Mouse (Mus musculus): ENCODE data around the gene Nupr1l.
"Not testable (repeated sequence)": the region's sequence is repeated elsewhere in the genome, so short reads cannot be mapped to it uniquely, and the experiment has no call there.

The Nupr1l gene

GRCm38 (mm10) chr5:129908242-129908965 lies at the start of gene Nupr1l:
TSS of gene Nupr1l (plus strand) at chr5:129908540.
- DNase-seq (ENCODE audit: low read depth, low spot score), result peak; percentile 74

- no peak for DNase-seq (ENCODE audit: low read depth, low spot score)
Observed at GRCm38 (mm10) chr5:129862325-129862724, 46.0 kb upstream of the Nupr1l start.

- DNase-seq (ENCODE audit: low read depth, low spot score), result no peak
Observed at GRCm38 (mm10) chr5:129864467-129864866, 43.9 kb upstream of the Nupr1l start.

GRCm38 (mm10) chr5:129865841-129866240 lies 42.5 kb upstream of the Nupr1l start:
- DNase-seq (ENCODE audit: low read depth, low spot score), result no peak

GRCm38 (mm10) chr5:129869238-129869995 lies 38.9 kb upstream of the Nupr1l start:
- no peak for DNase-seq (ENCODE audit: low read depth, low spot score)

GRCm38 (mm10) chr5:129871238-129871637 lies 37.1 kb upstream of the Nupr1l start:
- no peak for DNase-seq (ENCODE audit: low read depth, low spot score)

- no peak for DNase-seq (ENCODE audit: low read depth, low spot score)
Observed at GRCm38 (mm10) chr5:129873942-129874341, 34.4 kb upstream of the Nupr1l start.

- no peak for DNase-seq (ENCODE audit: low read depth, low spot score)
Observed at GRCm38 (mm10) chr5:129875098-129875497, 33.2 kb upstream of the Nupr1l start.

- DNase-seq (ENCODE audit: low read depth, low spot score), result no peak
Observed at GRCm38 (mm10) chr5:129877731-129878455, 30.4 kb upstream of the Nupr1l start.

- no peak for DNase-seq (ENCODE audit: low read depth, low spot score)
Observed at GRCm38 (mm10) chr5:129878946-129879345, 29.4 kb upstream of the Nupr1l start.

- no peak for DNase-seq (ENCODE audit: low read depth, low spot score)
Observed at GRCm38 (mm10) chr5:129879888-129880287, 28.5 kb upstream of the Nupr1l start.

GRCm38 (mm10) chr5:129886271-129886670 lies 22.1 kb upstream of the Nupr1l start:
- DNase-seq (ENCODE audit: low read depth, low spot score), result peak; percentile 29

GRCm38 (mm10) chr5:129886911-129887636 lies 21.3 kb upstream of the Nupr1l start, which contains the start of gene Chchd2:
TSS of gene Chchd2 (minus strand) at chr5:129887470.
- DNase-seq (ENCODE audit: low read depth, low spot score), result peak; percentile 93

- not testable (repeated sequence) for DNase-seq (ENCODE audit: low read depth, low spot score)
Observed at GRCm38 (mm10) chr5:129890390-129890789, 17.9 kb upstream of the Nupr1l start.

GRCm38 (mm10) chr5:129895198-129896088 lies 12.9 kb upstream of the Nupr1l start, which contains the start of gene Zbed5:
TSS of gene Zbed5 (plus strand) at chr5:129895723.
- DNase-seq (ENCODE audit: low read depth, low spot score), result peak; percentile 93

GRCm38 (mm10) chr5:129898449-129898848 lies 9.9 kb upstream of the Nupr1l start, which contains the start of gene Phkg1:
TSS of gene Phkg1 (minus strand) at chr5:129898549.
- DNase-seq (ENCODE audit: low read depth, low spot score), result no peak

GRCm38 (mm10) chr5:129907775-129908174 lies 565 bp upstream of the Nupr1l start:
- no peak for DNase-seq (ENCODE audit: low read depth, low spot score)

- no peak for DNase-seq (ENCODE audit: low read depth, low spot score)
Observed at GRCm38 (mm10) chr5:129909147-129909546, 807 bp downstream of the Nupr1l start.

GRCm38 (mm10) chr5:129909591-129909990 lies 1.3 kb downstream of the Nupr1l start:
- no peak for DNase-seq (ENCODE audit: low read depth, low spot score)

GRCm38 (mm10) chr5:129914024-129914423 lies 5.7 kb downstream of the Nupr1l start:
- DNase-seq (ENCODE audit: low read depth, low spot score), result peak; percentile 72
